Mouse (Mus musculus): ENCODE results near the gene Nme1. TPM values are rescaled to one million over a fixed set of nuclear protein-coding genes. Genes with fewer than 3 reads are reported as not detected.

Gene Nme1
- polyA plus RNA-seq, 1 experiment = 50.4 TPM

GRCm38 (mm10) chr11:93987026-93987425 lies 18.7 kb upstream of the Nme1 start:
- H3K9ac ChIP-seq (ENCODE audit: low read depth, poor library complexity, severe bottlenecking) = no peak overlapping the region
- H3K4me1 ChIP-seq (ENCODE audit: control insufficient read depth, insufficient read depth, low read length) = peaks cover 2% of the 10 kb centered on the region
- no peak overlapping the region for H3K4me3 ChIP-seq (ENCODE audit: low read depth, low read length)
- no peak overlapping the region for H3K27ac ChIP-seq (ENCODE audit: insufficient read depth, low read length)
- TF ChIP-seq POLR2A (IDR thresholded peaks at IDR 0.05; ENCODE audit: insufficient read depth, low read length) = no peak
- TF ChIP-seq CTCF (IDR thresholded peaks at IDR 0.05; ENCODE audit: low read depth, low read length) = no peak
- TF ChIP-seq EP300 (IDR thresholded peaks at IDR 0.05; ENCODE audit: insufficient read depth, low read depth, low read length) = no peak
- no peaks in the 10 kb centered on the region for H3K36me3 ChIP-seq (ENCODE audit: control insufficient read depth, insufficient read depth, low read length, poor library complexity, severe bottlenecking)
- H3K27me3 ChIP-seq (ENCODE audit: control insufficient read depth, insufficient read depth, low read length, poor library complexity, severe bottlenecking) = no peaks in the 10 kb centered on the region
- H3K9me3 ChIP-seq (replicated peaks; ENCODE audit: control insufficient read depth, insufficient read depth, low read length, poor library complexity, severe bottlenecking) = no peaks in the 10 kb centered on the region

- TF ChIP-seq CTCF (IDR thresholded peaks at IDR 0.05; ENCODE audit: low read depth, low read length) (no peak), POLR2A (IDR thresholded peaks at IDR 0.05; ENCODE audit: insufficient read depth, low read length) (no peak), EP300 (IDR thresholded peaks at IDR 0.05; ENCODE audit: insufficient read depth, low read depth, low read length) (no peak)
- H3K27me3 ChIP-seq (ENCODE audit: control insufficient read depth, insufficient read depth, low read length, poor library complexity, severe bottlenecking) = no peaks in the 10 kb centered on the region
- H3K9me3 ChIP-seq (replicated peaks; ENCODE audit: control insufficient read depth, insufficient read depth, low read length, poor library complexity, severe bottlenecking) = no peaks in the 10 kb centered on the region
- no peak overlapping the region for H3K9ac ChIP-seq (ENCODE audit: low read depth, poor library complexity, severe bottlenecking)
- no peaks in the 10 kb centered on the region for H3K36me3 ChIP-seq (ENCODE audit: control insufficient read depth, insufficient read depth, low read length, poor library complexity, severe bottlenecking)
- H3K4me3 ChIP-seq (ENCODE audit: low read depth, low read length) = no peak overlapping the region
- H3K27ac ChIP-seq (ENCODE audit: insufficient read depth, low read length) = no peak overlapping the region
- H3K4me1 ChIP-seq (ENCODE audit: control insufficient read depth, insufficient read depth, low read length) = peaks cover 2% of the 10 kb centered on the region
These were observed 18.0 kb upstream of the Nme1 start for GRCm38 (mm10) chr11:93986298-93986697.

GRCm38 (mm10) chr11:93985265-93985664 lies 16.9 kb upstream of the Nme1 start:
- H3K4me3 ChIP-seq (ENCODE audit: low read depth, low read length) = no peak overlapping the region
- TF ChIP-seq EP300 (IDR thresholded peaks at IDR 0.05; ENCODE audit: insufficient read depth, low read depth, low read length) = no peak
- TF ChIP-seq CTCF (IDR thresholded peaks at IDR 0.05; ENCODE audit: low read depth, low read length) = no peak
- TF ChIP-seq POLR2A (IDR thresholded peaks at IDR 0.05; ENCODE audit: insufficient read depth, low read length) = no peak
- no peak overlapping the region for H3K9ac ChIP-seq (ENCODE audit: low read depth, poor library complexity, severe bottlenecking)
- no peak overlapping the region for H3K27ac ChIP-seq (ENCODE audit: insufficient read depth, low read length)
- H3K27me3 ChIP-seq (ENCODE audit: control insufficient read depth, insufficient read depth, low read length, poor library complexity, severe bottlenecking) = no peaks in the 10 kb centered on the region
- H3K9me3 ChIP-seq (replicated peaks; ENCODE audit: control insufficient read depth, insufficient read depth, low read length, poor library complexity, severe bottlenecking) = no peaks in the 10 kb centered on the region
- H3K36me3 ChIP-seq (ENCODE audit: control insufficient read depth, insufficient read depth, low read length, poor library complexity, severe bottlenecking) = no peaks in the 10 kb centered on the region
- H3K4me1 ChIP-seq (ENCODE audit: control insufficient read depth, insufficient read depth, low read length) = peaks cover 2% of the 10 kb centered on the region

- no peaks in the 10 kb centered on the region for H3K36me3 ChIP-seq (ENCODE audit: control insufficient read depth, insufficient read depth, low read length, poor library complexity, severe bottlenecking)
- H3K9ac ChIP-seq (ENCODE audit: low read depth, poor library complexity, severe bottlenecking) = no peak overlapping the region
- H3K4me3 ChIP-seq (ENCODE audit: low read depth, low read length) = no peak overlapping the region
- TF ChIP-seq POLR2A (IDR thresholded peaks at IDR 0.05; ENCODE audit: insufficient read depth, low read length) (no peak), CTCF (IDR thresholded peaks at IDR 0.05; ENCODE audit: low read depth, low read length) (no peak), EP300 (IDR thresholded peaks at IDR 0.05; ENCODE audit: insufficient read depth, low read depth, low read length) (no peak)
- H3K27me3 ChIP-seq (ENCODE audit: control insufficient read depth, insufficient read depth, low read length, poor library complexity, severe bottlenecking) = no peaks in the 10 kb centered on the region
- peaks cover 2% of the 10 kb centered on the region for H3K4me1 ChIP-seq (ENCODE audit: control insufficient read depth, insufficient read depth, low read length)
- H3K9me3 ChIP-seq (replicated peaks; ENCODE audit: control insufficient read depth, insufficient read depth, low read length, poor library complexity, severe bottlenecking) = no peaks in the 10 kb centered on the region
- no peak overlapping the region for H3K27ac ChIP-seq (ENCODE audit: insufficient read depth, low read length)
These were observed 16.3 kb upstream of the Nme1 start for GRCm38 (mm10) chr11:93984619-93985018.

- H3K9me3 ChIP-seq (replicated peaks; ENCODE audit: control insufficient read depth, insufficient read depth, low read length, poor library complexity, severe bottlenecking) = no peaks in the 10 kb centered on the region
- H3K36me3 ChIP-seq (ENCODE audit: control insufficient read depth, insufficient read depth, low read length, poor library complexity, severe bottlenecking) = no peaks in the 10 kb centered on the region
- H3K27me3 ChIP-seq (ENCODE audit: control insufficient read depth, insufficient read depth, low read length, poor library complexity, severe bottlenecking) = no peaks in the 10 kb centered on the region
- no peak overlapping the region for H3K9ac ChIP-seq (ENCODE audit: low read depth, poor library complexity, severe bottlenecking)
- H3K4me1 ChIP-seq (ENCODE audit: control insufficient read depth, insufficient read depth, low read length) = no peaks in the 10 kb centered on the region
- no peak for TF ChIP-seq CTCF (IDR thresholded peaks at IDR 0.05; ENCODE audit: low read depth, low read length)
- no peak for TF ChIP-seq POLR2A (IDR thresholded peaks at IDR 0.05; ENCODE audit: insufficient read depth, low read length)
- no peak for TF ChIP-seq EP300 (IDR thresholded peaks at IDR 0.05; ENCODE audit: insufficient read depth, low read depth, low read length)
- H3K27ac ChIP-seq (ENCODE audit: insufficient read depth, low read length) = no peak overlapping the region
- no peak overlapping the region for H3K4me3 ChIP-seq (ENCODE audit: low read depth, low read length)
These were observed 11.3 kb upstream of the Nme1 start for GRCm38 (mm10) chr11:93979502-93980049.

GRCm38 (mm10) chr11:93972951-93973350 lies 4.6 kb upstream of the Nme1 start:
- TF ChIP-seq CTCF (IDR thresholded peaks at IDR 0.05; ENCODE audit: low read depth, low read length) (no peak), EP300 (IDR thresholded peaks at IDR 0.05; ENCODE audit: insufficient read depth, low read depth, low read length) (no peak), POLR2A (IDR thresholded peaks at IDR 0.05; ENCODE audit: insufficient read depth, low read length) (no peak)
- no peaks in the 10 kb centered on the region for H3K36me3 ChIP-seq (ENCODE audit: control insufficient read depth, insufficient read depth, low read length, poor library complexity, severe bottlenecking)

More at GRCm38 (mm10) chr11:93972951-93973350, 4.6 kb upstream of the Nme1 start:
- H3K27ac ChIP-seq (ENCODE audit: insufficient read depth, low read length) = peak overlapping the region; percentile 41; the same call in 1 of the 2 replicates
- H3K27me3 ChIP-seq (ENCODE audit: control insufficient read depth, insufficient read depth, low read length, poor library complexity, severe bottlenecking) = no peaks in the 10 kb centered on the region
- no peak overlapping the region for H3K4me3 ChIP-seq (ENCODE audit: low read depth, low read length)
- H3K9ac ChIP-seq (ENCODE audit: low read depth, poor library complexity, severe bottlenecking) = no peak overlapping the region
- no peaks in the 10 kb centered on the region for H3K9me3 ChIP-seq (replicated peaks; ENCODE audit: control insufficient read depth, insufficient read depth, low read length, poor library complexity, severe bottlenecking)
- peaks cover 4% of the 10 kb centered on the region for H3K4me1 ChIP-seq (ENCODE audit: control insufficient read depth, insufficient read depth, low read length)
